Mouse (Mus musculus) intestine, postnatal 0 days (tissue): Measurements from ENCODE around the gene Npcd. TPM values are rescaled to one million over a fixed set of nuclear protein-coding genes. Genes with fewer than 3 reads are reported as not detected.

Experiments
- ATAC-seq: fragments of 200-750 bp; cut with Nextera tagmentation; 2 replicates; pipeline ENCODE4 v1.8.0; 2017; ENCODE audit warnings: mild to moderate bottlenecking, moderate TSS enrichment, moderate library complexity
- H3K27ac ChIP-seq: fragments of 300-500 bp; sonication (generic); 2 replicates; pipeline ENCODE4 v1.5.1; 2014; ENCODE audit warnings: mild to moderate bottlenecking, low read depth, low read length, moderate library complexity
- H3K27me3 ChIP-seq: fragments of 300-500 bp; sonication (generic); replicated peaks from 2 replicates; pipeline ENCODE4 v1.6.1; 2014; ENCODE audit warnings: low read length, mixed read lengths; ENCODE audit not compliant: control insufficient read depth, insufficient read depth
- H3K36me3 ChIP-seq: fragments of 300-500 bp; sonication (generic); 2 replicates; pipeline ENCODE4 v1.6.1; 2014; ENCODE audit warnings: mild to moderate bottlenecking, moderate library complexity; ENCODE audit not compliant: control insufficient read depth, insufficient read depth
- H3K4me1 ChIP-seq: fragments of 300-500 bp; sonication (generic); replicated peaks from 2 replicates; pipeline ENCODE4 v1.6.1; 2014; ENCODE audit warnings: antibody characterized with exemption, low read length, mixed read lengths; ENCODE audit not compliant: control insufficient read depth, insufficient read depth
- H3K4me2 ChIP-seq: fragments of 300-500 bp; sonication (generic); replicated peaks from 2 replicates; pipeline ENCODE4 v1.6.1; 2014; ENCODE audit warnings: low read depth, mild to moderate bottlenecking, moderate library complexity
- H3K4me3 ChIP-seq: fragments of 300-500 bp; sonication (generic); 2 replicates; pipeline ENCODE4 v1.5.1; 2014; ENCODE audit warnings: low read depth, low read length
- H3K9ac ChIP-seq: fragments of 300-500 bp; sonication (generic); 2 replicates; pipeline ENCODE4 v1.6.1; 2014; ENCODE audit warnings: mild to moderate bottlenecking, low read depth, low read length
- H3K9me3 ChIP-seq: fragments of 300-500 bp; sonication (generic); 2 replicates; pipeline ENCODE4 v1.6.1; 2016; ENCODE audit warnings: mixed run types; ENCODE audit not compliant: control insufficient read depth
- CTCF ChIP-seq: sonication (generic); IDR thresholded peaks from 2 replicates; pipeline ENCODE4 v1.5.1; 2016; ENCODE audit warnings: low read depth, mild to moderate bottlenecking, control low read depth, antibody characterized with exemption, moderate library complexity
- WGBS: fragments of 180-500 bp; shearing (Covaris S2); extraction: QIAGEN DNeasy Blood & Tissue Kit; methylation state at CpG from one replicate; pipeline ENCODE4 v1.1.7; 2014; 5-methylcytosine and 5-hydroxymethylcytosine counted together
- polyA plus RNA-seq: library from polyadenylated mRNA; unstranded; fragments of >200 nt; fragmentation: Nextera tagmentation; extraction: Ambion mirVana; gene quantifications from 2 replicates; pipeline ENCODE4 v1.2.1, GENCODE M21; 2015

The Npcd gene
- polyA plus RNA-seq, 1 experiment from 2014 or later: not detected

DNA sequence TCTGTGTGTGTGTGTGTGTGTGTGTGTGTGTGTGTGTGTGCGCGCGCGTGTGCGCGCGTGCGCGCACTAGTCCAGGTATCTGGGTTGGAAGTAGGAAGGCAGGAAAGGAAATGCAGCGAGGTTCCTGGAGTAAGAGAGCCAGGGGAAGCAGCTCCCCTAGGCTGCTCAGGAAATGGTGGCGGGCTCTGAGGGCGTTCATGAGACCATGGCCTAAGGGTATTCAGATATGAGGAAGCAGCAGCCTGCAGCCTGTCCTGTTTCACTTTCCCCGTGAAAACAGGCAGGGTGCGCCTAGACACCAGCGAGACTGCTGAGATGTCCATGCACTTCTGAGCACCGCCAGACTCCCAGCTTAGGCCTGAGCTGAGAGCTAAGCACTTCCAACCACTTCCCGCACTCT lies 82.3 kb downstream of the Npcd start:
- no peaks in the 10 kb centered on the region for H3K36me3 ChIP-seq
- no peaks in the 10 kb centered on the region for H3K4me1 ChIP-seq
- H3K4me3 ChIP-seq: no peak overlapping the region
- no peaks in the 10 kb centered on the region for H3K9me3 ChIP-seq
- H3K9ac ChIP-seq: no peak overlapping the region
- 82% methylated on average over 17 of the region's 17 CpGs for WGBS
- H3K4me2 ChIP-seq: no peak overlapping the region
- no peak for TF ChIP-seq CTCF
- H3K27me3 ChIP-seq: no peaks in the 10 kb centered on the region
- ATAC-seq: no peak
- H3K27ac ChIP-seq: no peak overlapping the region

DNA sequence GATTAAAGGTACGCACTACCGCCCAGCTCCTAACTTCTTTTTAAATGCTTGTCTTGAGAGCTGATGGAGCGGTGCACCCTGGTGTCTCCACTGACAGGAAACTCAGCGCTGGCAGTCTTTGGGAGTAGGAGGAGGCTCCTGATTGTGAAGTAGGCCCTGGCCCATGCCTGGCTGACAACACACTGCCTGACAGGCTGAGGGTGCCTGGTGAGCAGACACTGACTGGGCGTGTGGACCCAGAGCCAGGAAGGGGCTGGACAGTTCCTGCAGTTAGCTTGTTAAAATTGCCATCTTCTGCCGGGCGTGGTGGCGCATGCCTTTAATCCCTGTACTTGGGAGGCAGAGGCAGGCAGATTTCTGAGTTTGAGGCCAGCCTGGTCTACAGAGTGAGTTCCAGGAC lies 83.8 kb downstream of the Npcd start:
- Histone ChIP-seq H3K9ac (no peak overlapping the region), H3K4me3 (no peak overlapping the region), H3K27me3 (no peaks in the 10 kb centered on the region), H3K36me3 (no peaks in the 10 kb centered on the region), H3K27ac (no peak overlapping the region), H3K4me1 (no peaks in the 10 kb centered on the region), H3K9me3 (no peaks in the 10 kb centered on the region), H3K4me2 (no peak overlapping the region)
- no peak for ATAC-seq
- WGBS: 91% methylated on average over 8 of the region's 8 CpGs
- TF ChIP-seq CTCF: no peak

GRCm38 (mm10) chr15:79749162-79749561 lies 84.9 kb downstream of the Npcd start:
- 87% methylated on average over 7 of the region's 7 CpGs for WGBS
- TF ChIP-seq CTCF: no peak
- Histone ChIP-seq H3K9ac (no peak overlapping the region), H3K27me3 (no peaks in the 10 kb centered on the region), H3K4me1 (no peaks in the 10 kb centered on the region), H3K27ac (no peak overlapping the region), H3K4me2 (no peak overlapping the region), H3K4me3 (no peak overlapping the region), H3K9me3 (no peaks in the 10 kb centered on the region), H3K36me3 (no peaks in the 10 kb centered on the region)
- ATAC-seq: no peak

DNA sequence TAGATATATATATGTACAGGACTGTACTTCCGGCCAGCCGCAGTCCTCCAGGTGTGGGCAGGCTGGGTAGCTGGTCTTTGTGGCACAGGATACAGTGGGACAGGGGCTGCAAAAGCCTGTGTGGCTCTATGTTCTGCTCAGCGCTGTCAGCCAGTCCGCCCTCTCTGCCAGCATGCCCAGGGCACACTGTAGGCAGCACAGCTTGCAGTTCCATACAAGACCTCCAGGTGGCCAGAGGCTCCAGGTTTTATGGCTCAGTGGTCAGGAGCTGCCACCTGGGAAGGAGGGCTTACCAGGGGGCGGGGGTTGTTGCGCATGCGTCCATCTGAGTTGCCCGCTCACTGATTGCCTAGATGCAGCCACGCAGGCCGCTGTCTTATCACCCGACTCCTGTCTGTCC lies 86.0 kb downstream of the Npcd start:
- TF ChIP-seq CTCF: peak; percentile 68
- 66% methylated on average over 11 of the region's 11 CpGs for WGBS
- Histone ChIP-seq H3K27ac (no peak overlapping the region), H3K36me3 (no peaks in the 10 kb centered on the region), H3K4me1 (no peaks in the 10 kb centered on the region), H3K4me3 (no peak overlapping the region), H3K27me3 (no peaks in the 10 kb centered on the region), H3K4me2 (no peak overlapping the region), H3K9me3 (no peaks in the 10 kb centered on the region), H3K9ac (no peak overlapping the region)
- ATAC-seq: no peak

GRCm38 (mm10) chr15:79745883-79746282 lies 88.2 kb downstream of the Npcd start:
- no peaks in the 10 kb centered on the region for H3K27me3 ChIP-seq
- no peaks in the 10 kb centered on the region for H3K9me3 ChIP-seq
- H3K4me3 ChIP-seq: no peak overlapping the region
- ATAC-seq: no peak
- no peaks in the 10 kb centered on the region for H3K4me1 ChIP-seq
- WGBS: 86% methylated on average over 5 of the region's 5 CpGs
- no peak overlapping the region for H3K4me2 ChIP-seq
- no peak overlapping the region for H3K27ac ChIP-seq
- H3K36me3 ChIP-seq: no peaks in the 10 kb centered on the region
- no peak for TF ChIP-seq CTCF
- no peak overlapping the region for H3K9ac ChIP-seq

- Histone ChIP-seq H3K36me3 (no peaks in the 10 kb centered on the region), H3K27ac (no peak overlapping the region), H3K4me3 (no peak overlapping the region), H3K4me2 (no peak overlapping the region), H3K9me3 (no peaks in the 10 kb centered on the region), H3K9ac (no peak overlapping the region), H3K4me1 (no peaks in the 10 kb centered on the region), H3K27me3 (no peaks in the 10 kb centered on the region)
- no peak for TF ChIP-seq CTCF
- 62% methylated on average over 10 of the region's 10 CpGs for WGBS
- no peak for ATAC-seq
Measured at GRCm38 (mm10) chr15:79745312-79745711, 88.7 kb downstream of the Npcd start.

DNA sequence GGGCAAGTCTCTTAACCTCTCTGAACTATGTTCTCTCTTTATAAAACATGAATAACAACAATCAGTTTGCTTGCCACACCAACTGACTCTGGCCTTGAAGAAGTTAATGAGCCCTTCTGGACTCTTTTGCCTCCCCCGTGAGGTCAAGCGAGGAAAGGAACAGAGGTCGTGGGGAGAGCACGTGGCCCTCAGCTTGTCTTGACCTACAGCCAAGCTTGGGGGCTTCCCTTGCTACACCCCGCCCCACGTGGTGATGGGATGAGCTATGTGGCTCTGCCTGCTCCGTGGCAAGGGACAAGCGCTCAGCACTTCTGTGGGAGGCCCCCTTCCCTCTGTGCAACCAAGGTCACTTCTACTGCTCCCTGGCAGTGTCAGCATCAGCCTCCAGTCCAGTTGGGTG lies 89.3 kb downstream of the Npcd start:
- Histone ChIP-seq H3K36me3 (no peaks in the 10 kb centered on the region), H3K4me3 (no peak overlapping the region), H3K4me1 (no peaks in the 10 kb centered on the region), H3K27me3 (no peaks in the 10 kb centered on the region), H3K4me2 (no peak overlapping the region), H3K9me3 (no peaks in the 10 kb centered on the region), H3K27ac (no peak overlapping the region), H3K9ac (no peak overlapping the region)
- no peak for TF ChIP-seq CTCF
- ATAC-seq: no peak
- WGBS: 72% methylated on average over 8 of the region's 8 CpGs
